Mouse (Mus musculus) urinary bladder, postnatal 10 days (tissue): ENCODE measurements around the gene Hspg2.
"Not testable (repeated sequence)": the region's sequence is repeated elsewhere in the genome, so short reads cannot be mapped to it uniquely, and the experiment has no call there.

Source experiments
- DNase-seq: peaks from one replicate; pipeline ENCODE4 v3.0.0; 2022; ENCODE audit warnings: low spot score

Hspg2 gene

DNA sequence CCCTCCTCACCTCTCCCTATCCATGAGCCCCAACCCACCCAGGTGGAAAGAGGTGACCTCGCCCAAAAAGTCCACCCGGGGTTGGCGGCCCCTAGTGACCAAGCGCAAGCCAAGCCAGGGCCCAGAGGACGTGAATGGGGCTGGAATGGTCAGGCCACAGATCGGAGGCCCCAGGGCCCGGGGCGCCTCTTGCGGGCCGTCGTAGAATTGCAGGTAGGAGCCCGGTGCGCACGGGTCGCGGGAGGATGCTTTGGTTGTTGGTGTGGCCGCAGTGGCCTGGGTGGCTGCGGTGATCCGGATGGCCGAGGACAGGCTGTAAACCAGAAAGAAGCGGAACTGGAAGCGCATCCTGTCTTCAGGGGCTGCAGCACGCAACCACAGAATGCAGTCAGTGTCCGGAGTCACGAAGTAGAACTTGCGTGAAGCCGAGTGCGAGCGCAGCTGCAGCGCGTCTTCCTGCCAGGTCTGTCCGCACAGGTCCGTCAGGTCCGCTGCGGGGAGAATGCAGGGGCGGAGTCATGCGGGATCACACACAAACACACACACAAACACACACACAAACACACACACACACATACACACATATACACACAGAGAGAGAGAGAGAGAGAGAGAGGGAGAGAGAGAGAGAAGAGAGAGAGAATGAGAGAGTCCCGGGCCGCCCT, 109.7 kb downstream of the Hspg2 start:
- DNase-seq = no peak

DNA sequence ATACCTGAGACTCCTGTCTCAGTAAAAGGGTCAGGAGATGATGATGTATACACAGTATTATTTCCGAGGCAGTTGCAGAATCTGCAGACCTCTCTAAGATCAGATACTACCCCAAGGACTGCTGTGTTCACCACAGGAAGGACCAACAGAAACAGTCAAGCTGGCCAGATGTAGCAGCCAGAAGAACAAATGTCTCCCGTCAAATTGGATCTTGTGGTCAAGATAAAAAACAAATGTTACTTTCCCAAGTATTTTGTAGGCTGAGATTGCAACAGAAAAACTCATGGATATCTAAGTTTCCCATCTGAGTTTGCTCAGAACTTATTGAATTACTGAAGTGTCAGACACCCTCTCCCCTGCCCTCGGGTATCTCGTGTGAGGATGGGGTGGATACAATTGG, 111.2 kb downstream of the Hspg2 start:
- DNase-seq = no peak

DNA sequence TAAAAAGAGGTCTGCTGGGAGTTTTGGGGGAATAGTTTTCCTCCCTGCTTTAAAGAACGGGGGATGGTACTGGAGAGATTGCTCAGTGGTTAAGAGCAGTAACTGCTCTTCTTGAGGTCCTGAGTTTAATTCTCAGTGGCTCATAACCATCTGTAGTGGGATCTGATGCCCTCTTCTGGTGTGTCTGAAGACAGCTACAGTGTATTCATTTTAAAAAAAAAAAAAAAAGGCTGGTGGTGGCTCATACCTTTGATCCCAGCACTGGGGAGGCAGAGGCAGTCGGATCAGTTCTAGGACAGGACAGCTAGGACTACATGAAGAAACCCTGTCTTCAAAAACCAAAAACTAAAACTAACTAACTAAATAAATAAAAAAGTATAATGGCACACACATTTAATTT, 111.7 kb downstream of the Hspg2 start:
- no peak for DNase-seq

DNA sequence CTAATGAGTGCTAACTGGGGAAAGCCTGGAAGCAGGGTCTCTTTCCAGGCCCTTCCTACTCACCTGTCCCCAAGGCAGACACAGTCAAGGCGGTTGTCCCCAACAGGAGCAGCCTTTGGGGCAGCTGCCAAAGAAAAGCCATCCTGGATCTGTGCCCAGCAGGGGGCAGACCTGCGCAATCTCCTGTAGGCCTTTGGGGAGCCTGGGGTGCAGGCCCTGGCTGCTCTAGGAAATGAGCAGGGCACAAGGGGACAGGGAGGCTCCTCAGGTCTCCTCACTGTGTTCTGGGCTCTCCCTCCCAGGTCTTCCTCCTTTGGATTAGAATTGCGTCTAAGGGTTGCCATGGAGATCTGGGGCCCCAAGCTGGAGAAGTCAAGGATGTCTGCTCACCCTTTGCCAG, 113.2 kb downstream of the Hspg2 start:
- DNase-seq = no peak

DNA sequence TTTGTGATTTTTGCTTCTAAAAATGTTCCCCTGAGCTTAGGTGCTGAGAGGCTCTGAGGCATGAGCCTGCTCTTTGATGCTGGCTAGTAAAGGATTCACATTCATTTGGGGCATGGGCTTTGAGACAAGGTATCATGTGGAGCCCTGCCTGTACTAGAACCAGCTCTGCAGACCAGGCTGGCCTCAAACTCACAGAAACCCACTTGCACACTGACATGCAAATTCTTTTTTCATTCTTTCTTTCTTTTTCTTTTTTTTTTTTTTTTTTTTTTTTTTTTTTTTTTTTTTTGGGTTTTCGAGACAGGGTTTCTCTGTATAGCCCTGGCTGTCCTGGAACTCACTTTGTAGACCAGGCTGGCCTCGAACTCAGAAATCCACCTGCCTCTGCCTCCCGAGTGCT, 120.5 kb downstream of the Hspg2 start:
- DNase-seq = not testable (repeated sequence)

DNA sequence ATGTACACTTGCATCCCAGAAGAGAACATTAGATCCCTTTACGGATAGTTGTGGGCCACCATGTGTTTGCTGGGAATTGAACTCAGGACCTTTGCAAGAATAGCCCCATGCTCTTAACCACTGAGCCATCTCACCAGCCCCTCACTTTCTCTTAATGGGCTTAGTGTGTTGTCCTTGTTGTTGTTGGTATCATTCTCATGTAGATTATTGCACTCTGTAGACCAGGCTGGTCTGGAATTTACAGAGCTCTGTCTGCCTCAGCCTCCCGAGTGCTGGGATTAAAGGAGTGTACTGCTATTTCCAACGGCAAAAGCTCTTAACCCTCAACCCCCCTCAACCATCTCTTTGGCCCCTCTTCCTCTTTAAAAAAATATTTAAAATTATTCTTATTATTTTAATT, 121.0 kb downstream of the Hspg2 start:
- DNase-seq = no peak

DNA sequence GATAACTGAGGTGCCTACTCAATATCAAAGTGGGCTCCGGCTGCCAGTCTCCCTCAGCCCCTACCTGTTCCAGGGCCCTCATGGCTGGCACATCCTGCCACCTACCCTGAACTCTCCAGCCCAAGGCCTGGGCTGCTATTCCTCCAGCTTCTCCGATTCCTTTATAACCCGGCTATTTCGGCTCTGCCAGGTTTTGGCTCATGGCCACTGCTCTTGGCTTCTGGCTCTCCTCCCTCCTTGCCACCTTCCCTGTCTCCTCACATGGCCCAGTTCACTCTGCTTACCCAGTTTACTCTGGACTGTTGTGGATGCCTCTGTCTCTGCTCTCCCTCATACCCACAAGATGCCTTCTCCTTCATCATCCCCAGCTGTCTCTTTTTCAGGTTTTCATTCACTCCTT, 122.4 kb downstream of the Hspg2 start:
- no peak for DNase-seq

DNA sequence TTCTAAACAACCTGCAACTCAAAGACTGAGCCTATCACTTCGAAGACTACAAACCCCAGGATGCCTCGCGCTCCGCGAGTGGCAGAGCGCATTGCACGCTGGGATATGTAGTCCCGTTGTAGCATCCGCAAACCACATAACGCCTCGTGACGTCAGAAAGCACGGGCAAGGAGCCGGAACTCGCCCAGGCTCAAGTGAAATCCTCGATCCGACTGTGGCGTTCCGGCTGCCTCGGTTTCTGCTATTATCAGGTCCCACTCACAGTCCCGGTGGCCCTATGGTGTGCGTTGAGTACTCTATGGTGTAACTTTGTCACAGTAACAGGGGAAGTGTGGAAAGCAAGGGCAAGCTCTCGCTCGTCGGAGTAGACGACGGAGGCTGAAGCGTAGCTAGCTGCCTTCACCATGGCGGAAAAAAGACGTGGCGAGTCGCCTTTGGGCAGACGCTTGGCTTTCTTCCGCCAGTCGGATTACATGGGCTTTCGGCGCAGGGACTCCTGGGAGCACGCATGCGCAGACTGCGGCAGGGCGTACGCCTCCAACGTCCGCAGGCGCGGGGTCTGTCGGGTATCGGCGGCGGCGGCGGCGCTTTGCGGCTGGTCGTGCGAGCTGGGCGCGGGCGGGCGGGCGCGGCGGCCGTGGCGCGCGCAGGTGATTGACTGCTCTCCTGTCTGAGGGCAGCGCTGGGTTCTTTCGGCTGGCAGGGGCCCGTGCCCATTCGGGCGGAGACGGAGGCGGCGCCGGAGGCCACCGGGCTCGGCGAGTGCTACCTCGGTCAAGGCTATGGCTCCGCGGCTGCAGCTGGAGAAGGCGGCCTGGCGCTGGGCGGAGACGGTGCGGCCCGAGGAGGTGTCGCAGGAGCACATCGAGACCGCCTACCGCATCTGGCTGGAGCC, 125.3 kb downstream of the Hspg2 start, which contains the start of gene Usp48:
Gene Usp48 (plus strand): TSS at position 155 of the 895 bp plus-strand sequence.
- DNase-seq = peak; percentile 99

DNA sequence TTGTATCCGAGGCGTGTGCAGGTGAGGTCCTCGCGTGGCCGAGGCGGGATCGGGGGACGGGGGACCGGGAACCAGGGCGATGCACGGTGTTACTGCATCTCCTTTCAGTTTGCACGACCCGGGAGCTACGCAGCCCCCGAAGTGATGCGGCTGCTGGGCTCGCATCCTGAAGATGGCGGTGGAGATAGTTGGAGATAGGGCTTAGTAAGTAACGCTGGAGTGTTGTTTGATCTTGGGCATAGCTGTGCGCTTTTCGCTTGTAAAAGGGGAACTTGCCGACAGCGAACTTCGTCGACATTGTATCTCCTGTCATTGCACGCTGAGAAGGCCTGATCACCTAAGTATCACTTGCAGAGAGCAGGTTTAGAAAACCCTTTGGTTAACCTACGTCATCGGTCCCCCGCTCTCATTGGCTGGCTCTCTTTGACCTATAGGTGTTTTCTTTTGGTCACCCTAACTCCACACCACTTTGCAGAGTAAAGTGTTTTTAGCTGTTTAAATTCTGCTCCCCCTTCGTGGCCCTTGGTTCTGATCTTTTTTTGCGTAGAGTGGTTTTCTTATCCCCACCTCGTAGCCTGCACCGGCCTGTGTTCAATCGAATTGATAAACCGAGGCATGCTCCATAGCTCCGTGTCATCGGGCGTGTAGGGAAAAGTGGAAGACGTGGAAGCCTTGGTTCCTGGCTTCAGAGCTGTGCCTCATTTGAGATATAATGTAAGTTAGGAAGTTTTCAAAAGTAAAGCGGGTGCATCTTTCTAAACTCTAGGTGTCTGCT, 126.1 kb downstream of the Hspg2 start:
- DNase-seq = no peak

DNA sequence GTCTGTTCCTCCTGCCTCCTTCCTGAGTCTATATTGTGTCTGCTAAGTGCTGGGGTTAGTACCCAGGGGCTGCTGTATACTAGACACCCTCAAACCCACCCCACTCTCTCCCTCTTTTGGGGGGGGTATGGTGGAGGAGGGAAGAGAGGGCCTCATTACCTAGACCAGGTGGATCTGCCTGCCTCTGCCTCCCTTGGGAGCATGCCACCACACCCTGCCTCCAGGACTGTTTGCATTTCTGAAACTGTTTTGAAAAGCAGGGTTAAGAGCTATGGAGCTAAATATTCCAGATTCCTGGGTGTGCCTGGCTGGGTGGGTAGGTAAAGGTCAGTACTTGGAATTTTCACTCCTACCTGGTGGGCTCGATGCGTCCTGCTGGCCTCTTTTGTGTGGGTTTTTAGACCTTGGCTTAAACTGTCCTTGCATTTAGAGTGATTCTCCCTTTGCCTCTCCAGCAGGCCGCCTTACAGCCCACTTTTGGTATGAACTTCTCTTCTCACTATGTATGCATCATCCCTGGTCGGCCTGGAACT, 128.6 kb downstream of the Hspg2 start:
- no peak for DNase-seq

DNA sequence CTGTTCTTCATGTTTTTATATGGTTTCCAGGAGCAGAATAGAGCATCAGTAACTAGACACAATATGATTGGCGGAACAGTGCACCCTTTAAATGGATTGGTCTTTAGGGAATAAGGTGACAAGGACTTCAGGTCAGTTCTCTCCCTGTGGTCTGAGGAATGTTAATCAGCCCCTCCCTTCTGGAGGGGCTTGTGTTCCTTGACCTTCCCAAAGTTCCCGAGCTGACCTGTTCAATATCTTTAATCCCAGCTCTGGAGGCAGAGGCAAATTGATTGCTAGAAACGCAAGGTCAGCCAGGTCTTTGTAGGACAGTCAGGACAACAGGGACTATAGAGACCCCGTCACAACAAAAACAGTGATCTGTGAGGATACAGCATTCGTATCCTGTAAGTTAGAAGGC, 130.0 kb downstream of the Hspg2 start:
- DNase-seq = no peak

DNA sequence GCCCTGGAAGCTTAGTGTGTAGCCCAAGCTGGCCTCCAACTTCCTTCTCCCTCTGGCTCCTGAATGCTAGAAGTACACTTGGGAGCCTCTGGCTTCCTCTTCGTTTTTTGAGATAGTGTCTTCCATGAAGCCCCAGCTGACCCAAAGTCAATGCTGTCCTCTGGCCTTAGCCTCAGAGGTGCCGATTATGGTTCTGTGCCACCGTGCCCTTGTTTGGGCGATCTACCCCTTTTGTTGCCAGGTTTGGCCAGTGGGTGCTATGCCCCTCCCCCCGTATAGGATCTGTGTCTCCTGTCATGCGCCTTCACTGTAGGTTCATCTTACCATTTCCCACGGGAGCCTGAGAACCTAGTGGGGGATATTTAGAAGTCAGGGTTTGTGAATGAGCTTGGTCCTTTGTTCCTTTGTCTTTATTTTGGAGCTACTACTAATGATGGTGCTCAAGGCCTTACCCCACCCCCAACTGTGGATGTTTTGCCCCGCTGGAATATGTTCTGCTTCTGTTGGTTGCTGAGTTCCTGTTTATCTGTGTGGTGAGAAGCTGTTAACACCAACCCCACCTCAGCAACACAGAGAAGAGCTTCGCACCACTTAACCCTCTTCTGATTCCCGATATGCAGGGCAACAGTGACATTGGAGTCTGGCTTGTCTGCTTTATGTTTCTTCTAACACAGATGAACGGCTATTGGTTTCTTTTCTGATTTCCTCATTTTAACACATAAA, 135.0 kb downstream of the Hspg2 start:
- no peak for DNase-seq

DNA sequence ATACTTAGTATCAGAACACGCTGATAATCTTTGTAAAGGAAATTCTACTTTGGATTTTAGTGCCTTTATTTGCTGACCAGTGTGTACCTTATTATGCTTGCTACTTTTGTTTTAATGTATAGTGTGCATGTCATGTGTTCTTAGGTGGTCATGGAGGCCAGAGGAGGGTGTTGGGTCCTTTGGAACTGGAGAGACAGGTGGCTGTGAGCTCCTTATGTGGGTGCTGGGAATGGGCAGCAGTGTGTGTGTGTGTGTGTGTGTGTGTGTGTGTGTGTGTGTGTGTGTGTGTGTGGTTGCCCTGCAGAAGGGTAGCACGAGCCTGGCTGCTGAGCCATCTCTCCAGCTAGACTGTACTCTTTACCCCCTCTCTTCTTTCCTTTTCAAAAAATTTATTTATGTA, 138.5 kb downstream of the Hspg2 start:
- no peak for DNase-seq

DNA sequence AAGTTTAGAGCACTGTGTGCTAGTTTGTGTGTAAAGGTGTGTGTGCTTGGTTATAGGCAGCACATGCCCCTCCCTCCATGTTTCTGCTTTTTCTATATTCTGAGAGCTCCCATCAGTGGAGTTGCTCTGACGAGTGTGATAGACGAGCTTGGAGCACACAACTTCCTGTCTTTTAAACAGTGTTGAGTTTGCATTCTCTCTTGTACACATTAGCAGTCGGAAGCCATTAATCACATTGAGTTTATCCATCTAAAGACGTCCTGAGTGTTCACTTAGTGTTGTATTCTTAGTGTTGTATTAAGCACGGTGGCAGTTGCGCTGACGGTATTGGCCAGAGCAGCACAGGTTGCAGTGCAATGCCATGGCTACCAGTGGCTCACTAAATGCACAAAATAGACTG, 140.7 kb downstream of the Hspg2 start:
- DNase-seq = no peak

DNA sequence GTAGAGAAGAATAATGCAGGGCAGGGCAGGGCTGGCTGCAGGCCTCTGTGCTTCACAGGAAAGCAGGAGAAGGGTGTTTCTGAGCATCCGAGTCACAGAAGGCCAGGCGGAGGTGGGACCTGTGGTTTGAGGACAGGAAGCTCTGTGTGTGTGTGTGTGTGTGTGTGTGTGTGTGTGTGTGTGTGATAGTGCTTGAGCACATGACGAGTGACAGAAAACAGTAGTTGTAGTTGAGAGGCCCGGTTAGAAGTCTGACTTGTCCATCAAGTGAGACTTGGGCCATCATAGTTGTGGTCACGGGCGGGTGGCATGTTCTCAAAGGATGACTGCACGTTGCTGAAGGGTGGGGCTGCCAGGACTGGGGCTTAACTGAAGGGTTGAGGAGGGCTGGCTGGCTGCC, 141.1 kb downstream of the Hspg2 start:
- no peak for DNase-seq

DNA sequence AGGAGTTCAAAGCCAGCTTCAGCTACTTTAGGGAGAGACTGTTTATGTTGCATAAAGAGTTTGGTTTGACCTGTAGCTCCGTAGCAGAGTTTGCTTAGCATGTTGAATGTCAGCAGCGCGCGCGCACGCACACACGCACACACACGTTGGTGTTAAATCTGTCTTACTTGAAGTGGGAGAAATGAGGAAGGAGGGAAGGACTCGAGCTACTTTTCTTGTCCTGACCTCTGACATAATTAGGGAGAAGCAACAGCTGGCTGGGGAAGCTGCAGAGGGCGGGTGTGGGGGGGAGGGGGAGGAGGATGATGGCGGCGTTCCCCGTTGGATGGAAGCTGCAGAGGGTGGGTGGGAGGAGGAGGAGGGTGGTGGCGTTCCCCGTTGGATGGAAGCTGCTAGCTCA, 141.7 kb downstream of the Hspg2 start:
- no peak for DNase-seq
